Mouse (Mus musculus): ENCODE results near the gene Ercc6l2. TPM values are rescaled to one million over a fixed set of nuclear protein-coding genes. Genes with fewer than 3 reads are reported as not detected.

Gene Ercc6l2
- polyA plus RNA-seq, 1 experiment = 6.2 TPM

DNA sequence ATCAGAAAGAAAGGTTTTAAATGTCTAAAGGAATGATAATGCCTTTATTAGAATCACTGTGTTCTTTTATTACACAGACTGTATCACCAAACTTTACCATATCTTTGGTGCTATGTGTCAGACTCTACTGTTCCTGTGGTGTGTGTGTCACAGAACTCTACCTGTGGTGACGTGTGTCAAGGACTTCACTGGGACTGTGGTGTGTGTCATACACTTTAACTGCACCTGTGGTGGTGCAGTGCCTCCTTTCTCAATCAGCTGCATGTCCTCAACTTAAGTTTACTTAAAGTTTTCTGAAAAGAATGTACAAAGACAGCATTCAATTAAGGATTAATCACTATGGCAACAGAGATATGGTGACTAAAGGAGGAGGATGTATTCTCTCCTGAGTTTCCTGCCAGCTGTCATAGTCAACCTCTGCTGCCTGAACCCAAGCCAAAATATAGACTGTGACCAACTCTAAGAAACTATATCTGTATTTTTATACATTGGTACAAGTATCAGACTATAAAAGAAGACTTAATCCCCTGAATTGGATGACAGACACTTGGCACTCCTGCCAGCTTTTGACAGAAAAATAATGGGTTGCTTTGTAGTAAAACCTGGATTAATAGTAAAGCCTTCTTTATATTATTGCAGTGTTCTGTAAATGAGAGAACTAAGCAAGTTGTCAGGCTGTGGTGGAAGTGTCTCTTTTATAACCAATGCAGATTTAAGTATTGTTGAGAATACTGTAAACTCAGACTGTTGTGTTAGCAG, 64.2 kb downstream of the Ercc6l2 start:
- Histone ChIP-seq H3K4me1 (replicated peaks; ENCODE audit: control insufficient read depth, insufficient read depth, low read length) (no peaks in the 10 kb centered on the region), H3K36me3 (ENCODE audit: control insufficient read depth, insufficient read depth, low read length) (no peaks in the 10 kb centered on the region), H3K4me3 (ENCODE audit: control insufficient read depth, insufficient read depth, low read length) (no peak overlapping the region), H3K27me3 (ENCODE audit: control insufficient read depth, insufficient read depth, low read length) (no peaks in the 10 kb centered on the region), H3K27ac (ENCODE audit: control insufficient read depth, insufficient read depth, low read length) (no peak overlapping the region)
- TF ChIP-seq CTCF (IDR thresholded peaks at IDR 0.05; ENCODE audit: borderline replicate concordance, control insufficient read depth, extremely low read depth, insufficient read depth, low read length, poor library complexity) (no peak), POLR2A (IDR thresholded peaks at IDR 0.05; ENCODE audit: control insufficient read depth, extremely low read depth, insufficient read depth, low read length, poor library complexity) (no peak)
- WGBS = 82% methylated on average over 1 of the region's 1 CpGs
- no peak for DNase-seq

DNA sequence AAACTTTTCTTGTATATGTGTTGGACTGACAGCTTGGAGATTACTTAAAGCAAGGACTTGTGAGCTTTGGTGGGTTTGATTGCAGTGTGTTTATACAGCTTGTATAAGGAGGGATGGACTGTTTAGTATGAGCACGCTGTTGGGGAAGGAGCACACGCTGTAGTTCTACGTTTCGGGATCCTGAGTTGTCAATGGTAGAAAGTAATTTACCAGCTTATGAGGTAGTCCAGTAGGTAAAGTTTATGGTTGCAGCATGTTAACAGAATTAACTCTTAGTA, 64.8 kb downstream of the Ercc6l2 start:
- no peaks in the 10 kb centered on the region for H3K4me1 ChIP-seq (replicated peaks; ENCODE audit: control insufficient read depth, insufficient read depth, low read length)
- no peak overlapping the region for H3K27ac ChIP-seq (ENCODE audit: control insufficient read depth, insufficient read depth, low read length)
- no peak for DNase-seq
- no peaks in the 10 kb centered on the region for H3K36me3 ChIP-seq (ENCODE audit: control insufficient read depth, insufficient read depth, low read length)
- over 99% methylated on average over 4 of the region's 4 CpGs for WGBS
- no peak for TF ChIP-seq POLR2A (IDR thresholded peaks at IDR 0.05; ENCODE audit: control insufficient read depth, extremely low read depth, insufficient read depth, low read length, poor library complexity)
- TF ChIP-seq CTCF (IDR thresholded peaks at IDR 0.05; ENCODE audit: borderline replicate concordance, control insufficient read depth, extremely low read depth, insufficient read depth, low read length, poor library complexity) = no peak
- H3K27me3 ChIP-seq (ENCODE audit: control insufficient read depth, insufficient read depth, low read length) = no peaks in the 10 kb centered on the region
- no peak overlapping the region for H3K4me3 ChIP-seq (ENCODE audit: control insufficient read depth, insufficient read depth, low read length)

DNA sequence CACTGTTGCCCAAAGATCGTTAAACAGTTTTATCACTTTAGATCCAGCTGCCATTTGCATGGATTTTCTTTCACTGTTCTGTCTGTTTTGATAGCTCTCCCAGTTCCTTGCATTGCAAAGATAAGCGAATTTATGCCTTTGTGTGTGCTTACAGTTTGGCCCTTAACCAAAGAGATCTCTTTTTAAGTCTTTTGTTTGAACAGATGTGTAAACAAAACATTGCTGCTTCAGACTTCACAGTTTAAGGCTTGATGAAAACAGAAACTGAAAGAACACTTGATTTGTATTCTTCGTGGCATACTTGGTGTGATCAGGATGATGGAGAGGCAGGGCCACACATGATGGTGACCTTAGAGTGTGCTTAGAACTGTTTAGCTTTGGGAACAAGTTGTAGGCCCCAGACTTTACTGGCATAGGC, 70.5 kb downstream of the Ercc6l2 start:
- DNase-seq = no peak
- 75% methylated on average over 3 of the region's 3 CpGs for WGBS
- no peak overlapping the region for H3K27ac ChIP-seq (ENCODE audit: control insufficient read depth, insufficient read depth, low read length)

DNA sequence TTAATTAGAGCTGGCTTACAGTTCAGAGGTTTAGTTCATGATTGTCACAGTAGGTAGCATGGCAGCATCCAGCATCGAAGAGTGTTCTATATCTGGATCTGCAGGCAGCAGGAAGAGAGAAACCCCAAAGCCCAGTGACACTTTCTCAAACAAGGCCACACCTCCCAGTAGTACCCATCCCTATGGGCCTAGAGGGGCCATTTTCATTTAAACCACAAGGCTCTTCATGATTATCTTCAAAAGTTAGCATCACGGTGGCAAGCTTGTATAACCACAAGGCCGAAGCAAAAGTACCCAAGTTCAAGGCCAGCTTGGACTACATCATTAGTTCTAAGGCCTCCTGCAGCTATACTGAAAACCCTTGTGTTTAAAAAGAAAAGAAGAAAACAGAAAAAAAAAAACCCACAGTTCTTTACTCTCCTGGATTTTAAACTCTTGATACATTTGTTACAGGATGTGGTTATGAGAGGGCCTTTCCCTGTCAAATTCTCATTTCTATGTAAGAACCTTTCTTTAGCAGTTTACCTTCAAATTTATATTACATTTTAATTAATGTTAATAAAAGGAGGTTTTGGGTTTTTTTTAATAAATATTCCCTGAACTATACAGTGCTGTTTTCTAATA, 71.5 kb downstream of the Ercc6l2 start:
- no peak for TF ChIP-seq CTCF (IDR thresholded peaks at IDR 0.05; ENCODE audit: borderline replicate concordance, control insufficient read depth, extremely low read depth, insufficient read depth, low read length, poor library complexity)
- no peak for TF ChIP-seq POLR2A (IDR thresholded peaks at IDR 0.05; ENCODE audit: control insufficient read depth, extremely low read depth, insufficient read depth, low read length, poor library complexity)
- WGBS = 10% methylated on average over 3 of the region's 3 CpGs
- DNase-seq = no peak
- Histone ChIP-seq H3K4me3 (ENCODE audit: control insufficient read depth, insufficient read depth, low read length) (no peak overlapping the region), H3K36me3 (ENCODE audit: control insufficient read depth, insufficient read depth, low read length) (no peaks in the 10 kb centered on the region), H3K4me1 (replicated peaks; ENCODE audit: control insufficient read depth, insufficient read depth, low read length) (peaks cover 5% of the 10 kb centered on the region), H3K27me3 (ENCODE audit: control insufficient read depth, insufficient read depth, low read length) (no peaks in the 10 kb centered on the region), H3K27ac (ENCODE audit: control insufficient read depth, insufficient read depth, low read length) (peak overlapping the region; percentile 24)

More for the DNA sequence above, 70.5 kb downstream of the Ercc6l2 start:
- H3K27me3 ChIP-seq (ENCODE audit: control insufficient read depth, insufficient read depth, low read length) = no peaks in the 10 kb centered on the region
- H3K36me3 ChIP-seq (ENCODE audit: control insufficient read depth, insufficient read depth, low read length) = no peaks in the 10 kb centered on the region
- no peak overlapping the region for H3K4me3 ChIP-seq (ENCODE audit: control insufficient read depth, insufficient read depth, low read length)
- TF ChIP-seq CTCF (IDR thresholded peaks at IDR 0.05; ENCODE audit: borderline replicate concordance, control insufficient read depth, extremely low read depth, insufficient read depth, low read length, poor library complexity) (no peak), POLR2A (IDR thresholded peaks at IDR 0.05; ENCODE audit: control insufficient read depth, extremely low read depth, insufficient read depth, low read length, poor library complexity) (no peak)
- H3K4me1 ChIP-seq (replicated peaks; ENCODE audit: control insufficient read depth, insufficient read depth, low read length) = peaks cover 5% of the 10 kb centered on the region

DNA sequence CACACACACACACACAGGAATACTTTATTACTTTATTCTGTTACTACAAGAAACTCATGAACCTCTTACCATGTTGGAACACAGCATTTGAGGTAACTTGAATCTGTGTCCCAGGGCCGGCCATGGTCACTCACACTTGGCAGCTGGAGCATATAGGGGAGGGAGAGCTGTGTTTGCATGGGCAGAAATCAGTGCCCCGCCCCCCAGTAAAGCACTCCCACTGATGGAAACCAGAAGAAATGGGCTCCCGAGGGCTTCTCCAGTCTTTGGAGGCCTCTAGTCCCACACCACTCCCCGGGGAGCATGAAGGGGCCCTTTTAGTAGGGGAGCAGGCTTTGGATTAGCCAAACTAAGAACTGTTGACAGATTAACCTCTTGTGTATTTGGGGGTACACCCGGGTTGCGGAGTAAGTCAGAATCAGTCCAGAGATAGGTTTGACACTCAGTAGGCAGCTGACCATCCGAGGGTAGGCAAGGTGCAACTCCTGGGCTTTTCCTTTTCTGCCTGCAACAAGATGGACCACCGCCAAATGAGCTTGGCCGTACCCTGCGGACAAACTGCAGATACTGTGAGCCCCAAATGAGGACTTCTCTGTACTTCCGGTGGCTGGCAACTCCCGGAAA, 85.8 kb downstream of the Ercc6l2 start:
- Histone ChIP-seq H3K4me3 (ENCODE audit: control insufficient read depth, insufficient read depth, low read length) (peak overlapping the region; percentile 27), H3K27me3 (ENCODE audit: control insufficient read depth, insufficient read depth, low read length) (no peaks in the 10 kb centered on the region), H3K4me1 (replicated peaks; ENCODE audit: control insufficient read depth, insufficient read depth, low read length) (peaks cover 14% of the 10 kb centered on the region), H3K36me3 (ENCODE audit: control insufficient read depth, insufficient read depth, low read length) (0 out of 2 replicates have a peak, but pooled peaks cover 7% of the 10 kb centered on the region), H3K27ac (ENCODE audit: control insufficient read depth, insufficient read depth, low read length) (no peak overlapping the region)
- no peak for DNase-seq
- 55% methylated on average over 12 of the region's 12 CpGs for WGBS
- TF ChIP-seq POLR2A (IDR thresholded peaks at IDR 0.05; ENCODE audit: control insufficient read depth, extremely low read depth, insufficient read depth, low read length, poor library complexity) (no peak), CTCF (IDR thresholded peaks at IDR 0.05; ENCODE audit: borderline replicate concordance, control insufficient read depth, extremely low read depth, insufficient read depth, low read length, poor library complexity) (no peak)

DNA sequence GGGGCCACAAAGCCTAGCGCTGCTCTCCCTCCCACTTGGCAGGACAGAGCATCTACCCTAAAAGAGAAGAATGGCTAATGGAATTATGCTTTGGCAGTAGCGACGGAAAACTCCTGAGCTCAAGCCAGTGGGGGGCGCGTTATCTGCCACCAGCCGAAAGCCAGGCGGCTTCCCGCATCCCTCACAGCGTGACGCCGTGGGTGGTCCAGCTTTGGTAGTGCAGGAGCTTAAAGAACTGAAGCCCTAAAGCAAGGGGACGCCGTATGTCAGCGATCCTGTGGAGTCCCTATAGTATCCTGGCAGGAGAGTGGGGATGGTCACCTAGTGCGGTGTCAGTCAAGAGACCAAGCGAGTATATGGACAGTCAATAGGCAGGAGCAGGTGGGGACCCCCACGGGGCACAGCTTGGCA, 86.3 kb downstream of the Ercc6l2 start:
- TF ChIP-seq POLR2A (IDR thresholded peaks at IDR 0.05; ENCODE audit: control insufficient read depth, extremely low read depth, insufficient read depth, low read length, poor library complexity) = no peak
- no peak for TF ChIP-seq CTCF (IDR thresholded peaks at IDR 0.05; ENCODE audit: borderline replicate concordance, control insufficient read depth, extremely low read depth, insufficient read depth, low read length, poor library complexity)
- H3K27me3 ChIP-seq (ENCODE audit: control insufficient read depth, insufficient read depth, low read length) = no peaks in the 10 kb centered on the region
- H3K36me3 ChIP-seq (ENCODE audit: control insufficient read depth, insufficient read depth, low read length) = 0 out of 2 replicates have a peak, but pooled peaks cover 7% of the 10 kb centered on the region
- peak; percentile 37 for DNase-seq
- WGBS = 12% methylated on average over 17 of the region's 17 CpGs
- no peak overlapping the region for H3K27ac ChIP-seq (ENCODE audit: control insufficient read depth, insufficient read depth, low read length)
- H3K4me3 ChIP-seq (ENCODE audit: control insufficient read depth, insufficient read depth, low read length) = peak overlapping the region; percentile 27
- H3K4me1 ChIP-seq (replicated peaks; ENCODE audit: control insufficient read depth, insufficient read depth, low read length) = peaks cover 18% of the 10 kb centered on the region
